Mouse (Mus musculus) cerebellum, postnatal 14 days (tissue): ENCODE measurements around the gene Vwa3a.
A peak's percentile ranks its signal among the peaks of the same experiment; 100 is the strongest.

Experiments
- DNase-seq, 2 experiments: peaks; one replicate each; pipeline ENCODE4 v3.0.0; 2021; ENCODE audit warnings: mixed read lengths in 2 of 2

Gene Vwa3a

DNA sequence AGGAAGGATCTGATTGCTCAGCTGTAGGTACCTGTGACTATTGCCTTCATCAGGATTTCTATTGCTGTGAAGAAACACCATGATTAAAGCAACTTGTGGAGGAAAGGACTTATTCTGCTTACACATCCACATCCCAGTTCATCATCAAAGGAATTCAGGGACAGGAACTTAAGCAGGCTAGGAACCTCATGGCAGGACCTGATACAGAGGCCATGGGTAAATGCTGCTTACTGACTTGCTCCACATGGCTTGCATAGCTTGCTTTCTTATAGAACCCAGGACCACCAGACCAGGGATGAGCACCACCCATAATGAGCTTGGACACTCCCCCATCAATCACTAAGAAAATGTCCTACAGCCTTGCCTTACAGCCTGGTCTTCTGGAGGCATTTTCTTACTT is 9.4 kb downstream of the Vwa3a start:
- DNase-seq = no peak

DNA sequence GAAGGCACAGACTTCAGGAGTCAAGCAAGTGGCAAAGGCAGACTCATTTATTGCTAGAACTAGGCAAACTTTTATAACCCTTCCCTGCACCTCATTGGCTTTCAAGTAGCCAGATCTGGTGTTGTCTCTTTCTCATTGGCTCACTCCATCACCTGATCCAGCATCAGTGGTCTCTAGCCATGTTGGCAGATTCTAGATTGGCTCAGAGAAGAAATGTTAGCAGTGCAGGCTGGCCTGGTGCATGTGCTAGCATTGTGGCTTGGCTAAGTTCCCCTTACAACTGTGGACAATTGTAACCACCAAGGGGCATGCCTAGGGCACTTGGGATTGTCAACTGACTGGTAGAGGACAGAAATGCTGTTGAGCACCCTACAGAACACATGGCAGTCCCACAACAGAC is 12.2 kb downstream of the Vwa3a start:
- no peak for DNase-seq

DNA sequence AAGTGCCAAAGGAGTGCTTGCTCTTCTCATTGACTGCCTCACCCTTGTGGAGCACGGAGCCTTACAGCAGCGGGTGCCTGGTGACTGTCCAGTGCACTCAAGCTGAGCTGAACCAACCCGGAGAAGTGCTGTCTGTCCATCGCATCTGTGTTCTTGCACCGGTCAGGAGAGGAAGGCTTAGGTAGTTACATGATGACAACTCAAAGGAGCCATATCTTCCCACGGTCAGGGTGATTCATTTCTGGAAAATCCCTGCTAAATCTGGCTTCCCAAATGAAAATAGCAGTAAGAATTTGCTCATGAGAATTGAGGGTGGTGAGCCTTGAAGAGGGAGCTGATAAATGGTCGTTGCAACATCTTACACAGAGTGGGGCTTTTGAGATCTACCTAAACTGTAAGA is 12.8 kb downstream of the Vwa3a start:
- no peak for DNase-seq

DNA sequence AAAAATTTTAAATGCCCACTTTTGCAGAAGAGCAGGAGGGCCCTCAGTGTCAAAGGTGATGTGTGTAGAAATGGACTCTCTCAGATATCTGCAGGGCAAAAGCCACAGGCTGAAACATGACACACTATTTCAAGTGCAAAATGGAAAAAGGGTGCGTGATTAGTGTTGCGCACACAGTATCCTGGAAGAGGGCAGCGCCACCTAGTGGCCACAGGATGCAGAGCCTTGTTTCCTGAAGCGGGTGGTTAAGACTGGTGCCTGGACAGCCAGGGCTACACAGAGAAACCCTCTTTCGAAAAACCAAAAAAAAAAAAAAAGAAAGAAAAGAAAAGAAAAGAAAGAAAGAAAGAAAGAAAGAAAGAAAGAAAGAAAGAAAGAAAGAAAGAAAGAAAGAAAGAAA is 15.6 kb downstream of the Vwa3a start:
- peak; percentile 90 to 92 for DNase-seq

DNA sequence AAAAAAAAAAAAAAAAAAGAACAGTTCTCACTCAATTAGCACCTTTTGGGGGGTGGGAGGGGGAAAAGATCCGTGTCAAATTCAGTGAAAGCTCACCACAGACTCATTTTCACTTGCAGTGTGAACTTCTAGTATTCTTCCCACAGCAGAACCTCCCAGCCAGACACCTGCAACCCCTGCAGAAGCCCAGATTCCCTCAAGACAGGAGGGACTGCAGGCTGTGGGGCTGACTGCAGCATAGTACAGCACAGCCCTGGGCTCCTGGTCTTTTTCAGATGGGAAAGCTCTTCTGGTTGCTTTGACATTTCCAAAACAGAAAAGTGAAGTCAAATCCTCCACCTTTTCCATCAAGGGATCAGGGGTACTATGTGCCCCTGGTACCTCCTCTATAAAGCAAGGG is 28.3 kb downstream of the Vwa3a start:
- no peak for DNase-seq

DNA sequence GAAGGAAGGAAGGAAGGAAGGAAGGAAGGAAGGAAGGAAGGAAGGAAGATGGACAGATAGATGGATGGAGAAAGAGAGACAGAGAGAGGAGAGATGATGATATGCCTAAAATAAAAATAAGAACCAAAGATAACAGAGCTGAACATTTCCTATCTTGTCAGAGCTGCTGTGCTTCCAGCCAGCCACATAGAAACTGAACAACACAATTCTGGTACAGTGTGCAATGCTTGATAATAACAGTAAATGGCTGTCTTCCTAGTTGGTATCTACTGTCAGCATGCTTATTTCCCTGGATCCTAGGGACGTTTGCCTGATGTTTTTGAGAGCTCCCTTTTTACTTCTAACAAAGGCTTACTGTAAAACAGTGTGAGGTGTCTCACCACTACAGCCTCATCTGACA is 32.3 kb downstream of the Vwa3a start:
- DNase-seq = no peak

DNA sequence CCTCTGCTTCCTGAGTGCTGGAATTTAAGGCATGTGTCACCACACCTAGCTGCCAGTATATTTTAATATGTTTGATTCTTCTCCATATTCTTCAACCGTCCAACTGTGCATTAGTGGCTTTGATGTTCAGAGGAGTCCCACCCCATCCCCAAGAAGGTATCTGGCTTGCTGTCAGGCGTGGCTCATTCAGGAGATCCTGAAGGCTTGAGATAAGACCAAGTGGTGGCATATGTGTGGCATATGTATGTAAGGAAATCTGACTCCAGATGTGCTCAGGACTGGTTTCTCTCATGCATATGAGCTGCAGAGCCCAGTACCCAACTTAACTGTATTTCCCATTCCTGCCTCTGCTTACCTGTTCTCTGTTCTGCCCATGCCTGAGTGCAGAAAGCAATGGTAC is 38.9 kb downstream of the Vwa3a start:
- no peak for DNase-seq

DNA sequence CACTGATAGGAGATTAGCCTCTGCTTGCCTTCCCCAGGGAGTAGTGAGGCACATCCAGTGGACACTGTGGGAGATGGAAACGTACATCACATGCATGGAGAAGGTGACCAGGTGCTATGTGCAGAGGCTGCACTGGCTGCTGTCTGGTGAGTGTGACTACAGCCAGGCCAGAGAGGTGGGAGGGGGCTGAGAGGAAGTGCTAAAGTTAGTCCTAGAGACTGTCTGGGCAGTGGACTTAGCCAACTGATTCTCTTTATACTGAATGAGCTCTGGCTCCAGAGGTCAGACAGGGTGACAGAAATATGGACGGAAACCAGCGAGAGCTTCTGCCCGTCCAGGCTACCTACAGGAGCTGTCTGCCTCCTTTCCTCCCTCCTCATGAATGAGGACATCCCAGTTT is 56.4 kb downstream of the Vwa3a start:
- no peak for DNase-seq

DNA sequence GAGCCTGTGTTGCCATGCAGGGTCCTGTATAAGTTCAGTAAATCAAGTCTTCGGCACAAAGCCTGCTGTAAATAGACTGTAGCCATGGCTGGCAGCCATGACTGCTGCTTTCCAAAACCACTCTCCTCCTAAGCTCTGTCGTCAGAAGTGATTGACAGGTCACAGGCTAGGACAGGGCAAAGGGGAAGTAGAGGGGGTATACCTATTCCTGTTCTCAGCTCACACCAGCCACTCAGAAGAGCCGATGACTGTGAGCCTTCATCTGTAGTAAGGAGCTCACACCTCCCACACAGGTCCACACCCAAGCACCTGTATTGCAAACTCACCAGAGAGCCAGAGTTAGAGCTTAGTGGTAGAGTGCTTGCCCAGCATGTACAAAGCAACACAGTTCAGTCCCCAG is 57.3 kb downstream of the Vwa3a start:
- no peak for DNase-seq

DNA sequence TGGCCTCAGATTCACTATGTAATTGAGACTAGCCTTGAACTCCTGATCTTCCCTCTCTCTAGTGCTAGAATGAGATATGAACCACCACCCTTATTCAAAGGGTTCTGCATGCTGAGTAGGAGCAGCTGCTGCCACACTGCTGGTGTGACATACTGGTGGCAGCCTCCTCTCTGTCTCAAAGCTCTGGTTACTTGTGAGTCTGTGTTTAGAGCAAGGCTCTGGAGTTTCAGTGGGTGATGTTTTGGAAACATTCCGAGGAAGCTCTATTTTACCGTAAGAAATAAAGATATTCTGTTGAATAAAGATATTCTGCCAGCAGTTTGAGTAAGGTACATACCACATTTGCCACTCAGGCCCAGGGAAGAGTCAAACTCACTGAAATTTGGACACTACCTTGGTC is 64.2 kb downstream of the Vwa3a start:
- no peak for DNase-seq

DNA sequence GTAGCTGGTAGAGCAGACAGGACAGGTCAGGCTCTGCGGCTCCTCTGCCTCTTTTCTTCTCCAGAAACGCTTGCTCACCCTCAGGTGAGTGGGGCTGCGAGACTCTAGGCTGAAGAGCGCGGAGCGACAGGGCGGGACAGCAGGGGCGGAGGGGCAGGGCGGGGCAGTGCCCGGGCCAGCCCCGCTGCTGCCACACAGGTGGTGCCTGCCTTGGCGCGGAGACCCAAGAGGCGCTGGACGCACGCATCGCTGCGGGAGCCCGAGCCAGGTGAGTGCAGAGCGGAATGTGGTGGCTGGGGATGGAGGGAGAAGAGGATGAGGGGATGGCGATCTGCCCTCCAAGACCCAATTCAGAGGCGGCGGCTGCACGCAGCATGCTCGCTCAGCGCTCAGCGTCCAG is 70.6 kb downstream of the Vwa3a start:
- DNase-seq = no peak

DNA sequence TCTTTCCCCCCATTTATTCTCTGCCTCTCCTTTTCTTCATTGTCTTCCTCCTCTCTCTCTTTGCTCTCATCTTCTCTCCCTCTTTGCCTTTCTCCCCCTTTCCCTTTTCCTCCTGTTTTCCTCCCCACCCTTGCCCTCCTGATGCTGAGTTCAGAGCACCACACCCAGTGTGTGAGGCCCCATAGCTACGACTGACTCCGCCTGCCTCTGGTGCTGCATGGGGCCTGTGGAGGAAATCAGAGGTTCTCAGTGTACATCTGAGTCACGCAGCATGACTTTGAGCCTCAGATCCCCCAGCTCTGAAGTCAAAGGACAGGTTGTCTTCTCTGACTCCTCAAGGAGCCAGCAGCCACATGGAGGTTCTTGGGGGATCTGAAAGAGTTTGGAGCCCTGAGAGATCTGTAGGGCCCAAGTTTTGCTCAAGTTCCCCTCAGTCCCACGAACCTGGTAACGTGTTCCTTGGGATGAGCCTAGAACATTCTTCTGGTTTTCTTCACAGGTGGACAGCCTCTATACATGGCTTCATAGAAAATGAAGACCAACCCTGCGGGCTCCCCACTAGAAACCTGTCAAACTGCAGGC is 72.8 kb downstream of the Vwa3a start, which contains the start of gene Gm5737:
Gene Gm5737, plus strand, starts transcription at position 532 of the 582 bp plus-strand sequence.
- no peak for DNase-seq

DNA sequence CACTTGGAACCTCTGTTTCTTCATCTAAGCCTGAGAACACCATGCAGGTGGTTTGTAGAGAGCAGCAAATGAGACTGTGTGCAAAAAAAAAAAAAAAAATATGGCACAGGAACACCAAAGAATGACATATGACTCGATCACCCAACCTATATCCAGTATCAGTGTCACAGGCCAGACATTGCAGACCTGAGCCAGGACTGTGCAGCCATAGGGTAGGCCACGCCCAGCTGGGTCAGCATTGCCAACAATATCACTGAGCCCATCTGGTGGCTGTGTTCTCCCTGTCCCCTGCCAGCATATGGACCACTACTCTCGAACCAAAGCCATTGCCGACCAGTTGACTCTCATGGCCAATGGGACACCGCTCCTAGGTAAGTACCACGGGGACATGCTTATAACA is 78.4 kb downstream of the Vwa3a start:
- DNase-seq = no peak

DNA sequence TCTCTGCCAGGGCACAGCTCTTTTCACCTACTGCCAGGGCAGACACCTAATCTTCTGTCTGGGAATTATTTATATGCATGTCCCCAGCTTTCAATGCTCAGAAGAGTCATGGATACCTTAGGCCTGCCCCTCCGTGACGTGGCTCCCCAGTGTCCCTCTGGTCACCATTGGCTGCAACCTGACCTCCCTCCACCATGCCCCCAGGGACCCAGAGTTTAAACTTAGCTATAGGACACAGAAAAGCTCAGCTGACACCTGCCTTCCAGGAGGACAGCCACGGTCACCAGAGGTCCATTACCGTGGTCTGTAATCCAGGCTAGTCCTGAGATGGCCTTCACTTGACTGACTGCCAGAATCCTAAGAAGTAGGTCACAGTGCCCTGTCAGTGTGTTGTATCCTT is 80.3 kb downstream of the Vwa3a start:
- no peak for DNase-seq

DNA sequence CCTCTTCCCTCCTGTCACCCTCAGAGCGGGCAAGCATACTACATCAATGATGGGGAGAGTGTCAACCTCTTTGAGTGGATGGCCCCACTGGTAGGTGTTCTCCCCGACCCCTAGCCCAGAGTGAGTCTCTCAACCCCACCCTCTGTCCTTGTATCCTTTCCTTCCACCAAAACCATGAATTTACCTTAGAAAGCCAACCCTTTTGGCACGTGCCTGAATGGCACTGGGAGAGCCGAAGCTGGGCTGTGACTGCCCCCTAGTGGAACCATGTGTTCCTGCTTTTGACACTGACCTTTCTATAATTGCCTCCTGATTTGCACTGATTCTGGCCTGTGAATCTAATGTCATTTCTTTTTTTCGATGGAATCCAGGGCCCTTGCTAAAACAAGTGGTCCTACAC is 84.1 kb downstream of the Vwa3a start:
- peak; percentile 86 to 90 for DNase-seq

DNA sequence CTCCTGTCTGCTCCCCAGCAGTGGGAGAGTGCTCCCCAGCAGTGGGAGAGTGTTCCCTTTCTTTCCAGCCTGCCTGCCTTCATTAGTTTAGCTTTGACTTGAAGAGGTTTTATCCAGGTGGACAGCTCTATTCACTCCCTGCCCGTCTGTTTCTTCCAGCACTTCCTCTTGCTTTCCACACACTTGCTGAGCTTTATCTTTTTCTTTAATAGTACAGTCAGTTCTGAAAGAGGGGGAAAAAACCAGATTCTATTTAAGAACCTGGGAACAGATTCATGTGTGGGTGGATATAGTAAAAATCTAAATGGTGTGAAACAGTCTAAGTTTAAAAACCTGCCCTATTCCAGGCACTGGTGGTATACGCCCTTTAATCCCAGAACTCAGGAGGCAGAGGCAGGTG is 86.0 kb downstream of the Vwa3a start:
- no peak for DNase-seq

DNA sequence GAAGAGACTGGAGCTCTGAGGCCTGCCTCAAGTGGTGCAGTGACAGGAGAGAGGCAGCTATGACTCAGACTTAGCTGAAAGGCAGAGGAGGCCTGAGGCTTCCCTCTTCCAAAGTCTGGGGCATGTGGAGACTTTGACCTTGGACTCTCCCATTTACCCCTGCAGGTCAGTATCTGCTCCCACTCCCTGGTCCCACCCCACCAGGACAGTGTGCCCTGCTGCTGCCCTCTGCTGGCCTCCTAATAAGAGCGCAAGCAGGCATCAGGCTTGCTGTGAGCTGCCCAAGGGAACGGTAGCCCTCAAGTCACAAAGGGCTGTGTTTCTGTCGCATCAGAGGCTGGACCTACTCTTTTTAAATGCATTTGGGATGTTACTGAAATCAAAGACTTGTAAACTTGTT is 87.3 kb downstream of the Vwa3a start:
- DNase-seq = peak in 1 of 2 experiments; percentile 70

DNA sequence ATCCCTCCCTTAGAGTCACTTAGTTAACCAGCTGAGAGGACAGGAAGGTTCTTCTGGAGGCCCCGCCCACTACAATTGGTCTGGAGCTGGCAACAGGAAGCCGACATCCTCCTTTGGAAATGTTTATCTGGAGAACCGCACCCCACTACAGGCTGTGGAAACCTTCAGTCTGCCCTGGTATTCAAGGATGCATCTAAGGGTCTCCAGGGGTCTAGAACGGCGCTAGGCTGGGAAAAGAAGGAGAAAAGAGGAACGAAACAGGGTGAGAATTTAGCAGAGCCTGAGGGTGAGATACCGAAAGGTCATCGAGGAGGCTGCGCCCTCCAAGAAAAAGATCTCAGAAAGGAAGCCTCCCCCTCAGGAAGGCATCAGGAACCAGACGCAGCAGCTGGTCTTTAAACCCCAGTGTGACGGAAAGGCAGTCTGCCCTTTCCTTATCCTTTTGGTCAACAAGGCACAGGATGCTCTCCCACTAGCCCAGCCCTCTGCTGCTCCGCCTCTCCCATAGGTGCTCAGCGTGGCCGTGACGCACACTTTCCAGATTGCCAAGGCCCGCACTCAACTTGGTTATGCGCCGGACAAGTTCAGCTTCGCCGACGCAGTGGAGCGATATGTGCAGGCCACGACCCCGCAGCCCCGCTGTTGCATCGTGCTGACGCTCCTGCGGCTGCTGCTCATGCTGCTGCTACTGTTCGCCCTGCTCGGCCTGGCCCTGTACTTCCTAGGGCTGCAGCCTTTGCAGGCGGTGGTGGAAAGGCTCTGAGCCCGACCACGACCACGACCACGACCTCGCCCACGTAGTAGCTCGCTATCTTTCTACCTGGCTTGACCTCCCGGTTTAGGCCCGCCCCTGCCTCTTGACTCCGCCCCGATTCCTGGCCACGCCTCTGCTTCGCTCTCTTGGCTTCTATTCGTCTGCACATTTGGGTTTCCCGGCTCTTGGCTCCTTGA is 91.6 kb downstream of the Vwa3a start:
- DNase-seq = peak; percentile 78 to 80

DNA sequence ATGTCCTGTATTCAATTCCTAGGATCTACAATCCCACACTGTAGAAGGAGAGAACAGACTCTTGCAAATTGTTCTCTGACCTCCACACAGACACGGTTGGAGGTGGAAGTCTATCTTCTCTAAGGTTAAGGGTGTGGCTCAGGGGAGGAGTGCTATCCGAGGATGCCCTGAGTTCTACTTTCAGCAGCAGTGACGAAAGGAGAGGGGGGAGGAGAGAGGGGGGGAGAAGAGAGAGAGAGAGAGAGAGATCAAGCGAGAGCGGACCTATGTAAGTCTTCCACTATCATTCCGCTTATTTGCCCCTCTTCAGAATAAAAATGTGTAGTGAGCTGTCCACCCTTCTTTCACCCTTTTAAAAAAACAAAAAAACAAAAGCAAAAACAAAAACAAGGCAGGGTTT is 95.3 kb downstream of the Vwa3a start:
- no peak for DNase-seq

DNA sequence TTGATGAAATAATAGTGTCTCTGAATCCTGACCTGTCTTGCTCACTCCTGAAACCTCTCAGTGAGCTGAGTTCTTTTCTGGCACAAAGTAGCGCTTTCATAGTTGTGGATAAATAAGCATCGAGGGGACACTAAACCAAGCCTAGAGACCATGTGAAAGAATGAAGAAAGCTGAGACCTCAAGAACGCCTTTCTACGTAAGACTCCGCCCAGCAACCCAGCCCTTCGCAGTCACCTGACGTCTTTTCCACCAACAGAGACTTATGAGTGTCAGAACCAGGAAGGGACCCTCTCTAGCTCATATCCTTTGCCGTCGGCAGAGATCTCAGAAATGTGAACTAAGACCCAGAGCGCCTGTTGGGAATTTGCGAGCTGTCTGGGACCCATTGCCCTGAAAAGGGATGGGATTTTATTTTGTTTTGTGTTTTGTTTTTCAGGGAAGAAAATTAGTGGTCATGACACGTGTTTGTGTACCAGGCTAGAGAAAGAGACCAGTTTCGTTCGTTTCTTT is 95.8 kb downstream of the Vwa3a start:
- peak; percentile 72 to 77 for DNase-seq

DNA sequence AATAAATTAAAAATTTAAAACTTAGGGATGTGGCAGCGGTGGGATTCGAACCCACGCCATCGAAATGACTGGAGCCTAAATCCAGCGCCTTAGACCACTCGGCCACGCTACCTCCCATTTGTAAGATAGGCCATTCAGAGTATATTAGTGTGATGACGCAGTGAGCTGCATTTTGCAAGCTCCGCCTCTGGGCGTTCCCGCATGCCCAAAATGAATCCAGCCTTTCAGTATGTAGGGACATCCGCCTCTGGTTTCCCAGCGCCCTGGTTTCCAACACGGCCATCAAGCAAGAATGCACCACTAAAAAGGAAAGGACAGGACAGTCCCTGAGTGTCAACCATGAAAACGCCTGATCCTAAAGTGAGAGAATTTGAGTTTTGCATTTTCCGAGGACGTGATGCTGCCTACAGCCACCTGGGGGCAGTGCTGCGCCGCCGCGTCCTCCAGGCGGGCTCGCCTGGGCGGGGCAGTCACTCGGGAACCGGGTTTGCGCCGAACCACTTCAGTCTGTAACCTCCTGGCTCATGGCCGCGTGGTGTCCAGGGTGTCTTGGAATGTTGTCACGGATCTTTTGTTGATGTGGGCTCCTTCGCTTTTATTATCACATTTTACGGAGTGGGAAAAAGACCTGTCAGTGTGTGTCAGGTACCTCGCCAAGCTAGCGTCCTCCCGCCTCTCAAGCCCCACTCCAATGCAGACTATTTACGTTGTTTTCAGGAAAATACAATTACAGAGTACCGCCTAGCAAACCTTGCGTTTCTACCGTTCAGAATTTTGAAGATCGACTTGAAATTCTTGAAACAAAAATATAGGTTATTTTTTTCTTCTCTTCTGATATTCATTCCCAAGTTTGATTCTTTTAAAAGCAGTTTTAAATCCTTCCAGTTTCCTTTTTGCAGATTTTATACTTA is 96.6 kb downstream of the Vwa3a start:
- peak; percentile 98 to 99 for DNase-seq

DNA sequence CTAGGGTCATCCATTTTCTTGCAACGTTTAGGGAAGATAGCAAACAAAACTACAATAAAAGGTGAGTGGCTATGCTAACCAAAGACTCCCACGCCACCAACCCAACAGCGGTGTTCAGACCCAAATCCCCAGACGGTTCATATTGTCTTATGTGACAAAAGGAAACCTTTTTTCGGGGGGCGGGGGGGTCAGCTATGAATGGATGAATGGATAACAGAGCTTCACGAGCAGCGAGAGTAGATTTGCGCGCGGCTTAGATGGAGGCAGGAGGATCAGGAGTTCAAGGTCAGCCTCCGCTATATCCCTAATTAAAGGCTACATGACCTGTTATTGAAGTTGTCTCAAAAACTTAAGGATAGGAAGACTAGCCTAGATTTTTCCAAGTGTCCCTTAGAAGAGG is 97.2 kb downstream of the Vwa3a start:
- DNase-seq = peak; percentile 60 to 65
